Mouse (Mus musculus) embryonic facial prominence, embryonic 13.5 days (tissue): ENCODE data around the gene Glb1l2. TPM values are rescaled to one million over a fixed set of nuclear protein-coding genes. Genes with fewer than 3 reads are reported as not detected.

Experiments used
- ATAC-seq: fragments of 200-750 bp; cut with Nextera tagmentation; 2 replicates; pipeline ENCODE4 v1.8.0; 2017; ENCODE audit warnings: low read depth; ENCODE audit not compliant: insufficient number of reproducible peaks, insufficient read depth, low FRiP score, low TSS enrichment
- H3K27ac ChIP-seq: fragments of 300-500 bp; sonication (generic); 2 replicates; pipeline ENCODE4 v1.5.1; 2015; ENCODE audit warnings: moderate library complexity, mild to moderate bottlenecking, inconsistent platforms
- H3K27me3 ChIP-seq: fragments of 300-500 bp; sonication (generic); 2 replicates; pipeline ENCODE4 v1.6.1; 2015; ENCODE audit warnings: mild to moderate bottlenecking, inconsistent platforms
- H3K36me3 ChIP-seq: fragments of 300-500 bp; sonication (generic); 2 replicates; pipeline ENCODE4 v1.6.1; 2015; ENCODE audit warnings: mild to moderate bottlenecking, inconsistent platforms
- H3K4me1 ChIP-seq: fragments of 300-500 bp; sonication (generic); 2 replicates; pipeline ENCODE4 v1.6.1; 2015; ENCODE audit warnings: inconsistent platforms
- H3K4me2 ChIP-seq: fragments of 300-500 bp; sonication (generic); 2 replicates; pipeline ENCODE4 v1.6.1; 2015; ENCODE audit warnings: moderate library complexity, mild to moderate bottlenecking, inconsistent platforms
- H3K4me3 ChIP-seq: fragments of 300-500 bp; sonication (generic); 2 replicates; pipeline ENCODE4 v1.5.1; 2015; ENCODE audit warnings: mild to moderate bottlenecking, inconsistent platforms
- H3K9ac ChIP-seq: fragments of 300-500 bp; sonication (generic); 2 replicates; pipeline ENCODE4 v1.6.1; 2015; ENCODE audit warnings: mild to moderate bottlenecking, inconsistent platforms
- H3K9me3 ChIP-seq: fragments of 300-500 bp; sonication (generic); 2 replicates; pipeline ENCODE4 v1.6.1; 2016; ENCODE audit warnings: inconsistent platforms
- WGBS: fragments of 180-500 bp; shearing (Covaris S2); methylation state at CpG from one replicate; pipeline ENCODE4 v1.1.7; 2015; ENCODE audit warnings: mixed read lengths; 5-methylcytosine and 5-hydroxymethylcytosine counted together
- polyA plus RNA-seq: library from polyadenylated mRNA; unstranded; fragments of >200 nt; fragmentation: Nextera tagmentation; extraction: Ambion mirVana; gene quantifications from 2 replicates; pipeline ENCODE4 v1.2.1, GENCODE M21; 2015

The Glb1l2 gene
- polyA plus RNA-seq, 1 experiment from 2014 or later, result 3.7 TPM

DNA sequence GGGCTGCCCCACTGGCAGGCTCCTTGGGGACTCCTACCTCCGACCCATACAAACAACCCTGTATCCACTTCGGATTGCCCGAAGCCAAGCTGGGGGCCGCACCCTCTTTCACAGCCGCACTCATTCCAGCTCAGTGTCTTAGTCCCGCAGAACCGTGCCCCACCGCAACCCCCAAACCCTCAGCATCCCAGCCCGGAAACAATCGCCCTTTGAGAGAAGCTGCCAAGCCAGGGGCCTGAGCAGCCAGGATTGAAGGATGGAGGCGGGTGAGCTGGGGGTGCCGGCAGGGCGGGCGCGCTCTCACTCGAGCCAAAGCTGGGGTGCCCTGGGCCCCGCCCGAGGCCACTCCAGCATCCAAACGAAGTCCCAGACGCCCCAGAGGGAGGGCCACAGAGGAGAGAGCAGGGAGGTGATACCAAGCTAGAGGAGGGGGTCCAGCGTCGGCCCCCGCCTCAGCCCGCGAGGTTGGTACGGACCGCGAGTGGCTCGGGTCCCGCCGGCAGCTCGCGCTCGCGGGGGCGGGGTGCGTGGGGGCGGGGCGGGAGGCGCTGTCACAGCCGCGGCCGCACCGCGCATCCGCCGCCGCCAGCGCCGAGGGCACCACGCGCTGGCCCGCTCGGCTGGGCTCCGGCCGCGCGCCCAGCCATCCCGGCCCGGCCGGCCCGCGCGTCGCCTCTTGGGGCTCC lies 72.9 kb downstream of the Glb1l2 start, which contains the start of gene B3gat1:
TSS of gene B3gat1 (plus strand) at position 523 of the 686 bp plus-strand sequence.
- H3K27ac ChIP-seq, result no peak within 1 kb of the TSS
- no peaks in the 10 kb centered on the region for H3K9me3 ChIP-seq
- H3K36me3 ChIP-seq, result no peaks in the 10 kb centered on the region
- WGBS, result 1% methylated on average over 55 of the region's 65 CpGs
- H3K4me3 ChIP-seq, result peak within 1 kb of the TSS; percentile 61
- 0 out of 2 replicates have a peak, but pooled peaks cover 9% of the 10 kb centered on the region for H3K4me1 ChIP-seq
- ATAC-seq, result peak; percentile 70
- H3K27me3 ChIP-seq, result peaks cover 68% of the 10 kb centered on the region
- H3K4me2 ChIP-seq, result peak within 1 kb of the TSS; percentile 97
- H3K9ac ChIP-seq, result peak within 1 kb of the TSS; percentile 76

DNA sequence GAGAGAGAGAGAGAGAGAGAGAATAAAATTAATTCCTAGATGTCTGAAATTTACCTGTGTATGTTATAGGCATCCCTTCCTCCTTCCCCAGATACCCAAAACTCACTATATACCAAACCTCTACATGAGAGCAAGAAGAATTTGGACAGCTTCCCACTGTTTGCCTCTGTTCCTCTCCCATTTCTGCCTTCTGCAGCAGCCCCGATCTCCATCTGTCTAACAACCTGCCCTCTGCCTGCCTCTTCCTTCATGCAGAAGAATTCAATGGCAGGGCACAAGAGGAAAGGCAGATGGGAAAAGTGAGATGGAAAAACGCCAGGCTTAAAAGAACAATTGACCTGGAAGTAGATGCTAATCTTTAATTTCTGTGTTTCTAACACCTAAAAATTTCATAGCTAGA lies 77.7 kb downstream of the Glb1l2 start:
- Histone ChIP-seq H3K27ac (no peak overlapping the region), H3K9me3 (no peaks in the 10 kb centered on the region), H3K9ac (no peak overlapping the region), H3K27me3 (peaks cover 35% of the 10 kb centered on the region), H3K4me2 (no peak overlapping the region), H3K4me1 (0 out of 2 replicates have a peak, but pooled peaks cover 4% of the 10 kb centered on the region), H3K36me3 (no peaks in the 10 kb centered on the region), H3K4me3 (no peak overlapping the region)
- 78% methylated on average over 2 of the region's 2 CpGs for WGBS
- no peak for ATAC-seq

DNA sequence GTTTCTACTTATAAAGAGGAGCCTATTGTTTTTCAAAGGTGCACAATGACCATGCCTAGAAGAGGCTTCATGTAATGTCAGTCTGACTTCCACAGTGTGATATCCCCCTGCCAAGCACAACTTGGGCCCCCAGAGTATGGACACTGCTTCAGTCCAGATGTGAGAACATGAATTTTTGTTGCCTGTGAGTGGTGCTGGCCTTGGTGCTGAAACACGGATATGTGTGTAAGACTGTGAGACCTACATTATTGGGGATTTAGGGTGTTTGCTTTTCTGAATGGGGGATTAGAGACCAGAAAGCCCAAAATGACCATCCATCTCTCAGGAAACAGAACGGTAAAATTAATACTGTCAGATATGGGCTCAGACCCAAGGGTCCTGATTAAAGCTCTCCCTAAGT lies 78.8 kb downstream of the Glb1l2 start:
- no peak for ATAC-seq
- no peaks in the 10 kb centered on the region for H3K9me3 ChIP-seq
- no peak overlapping the region for H3K9ac ChIP-seq
- no peak overlapping the region for H3K27ac ChIP-seq
- H3K36me3 ChIP-seq, result no peaks in the 10 kb centered on the region
- H3K4me1 ChIP-seq, result no peaks in the 10 kb centered on the region
- peaks cover 26% of the 10 kb centered on the region for H3K27me3 ChIP-seq
- H3K4me3 ChIP-seq, result no peak overlapping the region
- H3K4me2 ChIP-seq, result no peak overlapping the region
- WGBS, result 55% methylated on average over 2 of the region's 2 CpGs

DNA sequence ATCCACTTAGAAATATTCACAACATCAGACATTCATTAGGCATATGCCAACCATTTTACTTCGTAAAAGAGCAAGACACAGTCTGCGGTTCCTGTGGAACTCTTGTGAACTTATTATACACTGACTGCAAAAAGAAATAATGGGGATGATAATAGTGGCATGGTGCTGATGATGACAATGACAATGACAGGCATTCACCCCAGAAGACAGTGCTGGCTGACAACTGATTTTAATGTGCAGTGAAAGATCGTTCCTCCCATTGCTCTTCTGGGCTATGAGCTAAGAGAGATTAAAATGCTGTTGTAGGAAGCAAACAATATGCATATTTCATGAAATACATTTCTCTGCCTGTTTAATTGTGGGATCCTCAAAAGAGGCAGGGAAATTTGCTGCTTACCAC lies 80.6 kb downstream of the Glb1l2 start:
- H3K36me3 ChIP-seq, result no peaks in the 10 kb centered on the region
- peaks cover 9% of the 10 kb centered on the region for H3K27me3 ChIP-seq
- no peak overlapping the region for H3K4me3 ChIP-seq
- no peak overlapping the region for H3K27ac ChIP-seq
- no peaks in the 10 kb centered on the region for H3K9me3 ChIP-seq
- H3K4me2 ChIP-seq, result no peak overlapping the region
- no peak for ATAC-seq
- no peak overlapping the region for H3K9ac ChIP-seq
- 87% methylated on average over 3 of the region's 3 CpGs for WGBS
- no peaks in the 10 kb centered on the region for H3K4me1 ChIP-seq

DNA sequence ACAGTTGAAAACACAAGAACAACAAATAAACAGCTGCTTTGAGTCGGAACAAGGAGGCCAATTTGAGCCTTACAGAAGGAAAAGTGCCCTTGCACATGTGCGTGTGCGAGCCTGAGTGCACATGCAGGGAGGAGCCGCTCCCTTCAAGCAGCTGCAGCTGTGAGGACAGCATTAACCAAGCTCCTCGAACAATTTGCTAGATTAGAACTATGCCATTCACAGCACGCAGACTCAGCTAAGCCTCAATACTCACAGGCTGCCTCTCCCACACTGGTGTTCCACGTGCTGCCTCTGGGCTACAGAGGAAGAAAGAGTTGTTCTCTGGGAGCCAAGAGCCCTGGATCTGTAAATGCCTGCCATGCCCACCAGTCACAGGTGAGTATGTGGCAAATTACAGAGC lies 84.5 kb downstream of the Glb1l2 start:
- H3K4me1 ChIP-seq, result no peaks in the 10 kb centered on the region
- no peak overlapping the region for H3K4me3 ChIP-seq
- no peak for ATAC-seq

DNA sequence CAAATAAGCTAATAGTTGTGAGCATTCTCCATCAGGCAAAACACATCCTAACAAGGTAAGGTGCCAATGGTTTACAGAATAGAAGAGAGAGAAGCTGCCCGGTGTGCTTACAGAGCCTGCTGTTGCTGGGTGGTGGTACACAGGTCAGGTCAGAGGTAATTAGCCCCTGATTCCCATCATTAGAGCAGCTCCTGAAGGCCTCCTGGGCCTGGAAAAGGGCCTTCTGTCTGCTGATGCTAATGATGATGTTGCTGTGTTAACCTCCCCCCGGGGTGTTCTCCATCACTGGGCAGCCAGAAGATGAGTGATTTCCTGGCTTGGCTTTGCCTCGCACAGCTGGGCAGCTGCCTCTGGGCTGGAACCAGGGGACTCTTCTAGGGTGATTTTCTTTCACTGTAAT lies 87.9 kb downstream of the Glb1l2 start:
- Histone ChIP-seq H3K27ac (no peak overlapping the region), H3K36me3 (no peaks in the 10 kb centered on the region), H3K4me3 (no peak overlapping the region), H3K4me1 (no peaks in the 10 kb centered on the region), H3K27me3 (0 out of 2 replicates have a peak, but pooled peaks cover 2% of the 10 kb centered on the region), H3K4me2 (no peak overlapping the region), H3K9me3 (no peaks in the 10 kb centered on the region), H3K9ac (no peak overlapping the region)
- ATAC-seq, result no peak
- WGBS, result 16% methylated on average over 3 of the region's 3 CpGs

More for the DNA sequence above, 84.5 kb downstream of the Glb1l2 start:
- H3K4me2 ChIP-seq, result no peak overlapping the region
- 67% methylated on average over 7 of the region's 7 CpGs for WGBS
- 0 out of 2 replicates have a peak, but pooled peaks cover 2% of the 10 kb centered on the region for H3K27me3 ChIP-seq
- no peaks in the 10 kb centered on the region for H3K9me3 ChIP-seq
- H3K27ac ChIP-seq, result no peak overlapping the region
- no peak overlapping the region for H3K9ac ChIP-seq
- H3K36me3 ChIP-seq, result no peaks in the 10 kb centered on the region

Other genes with a start within 250 kb of the Glb1l2 start
- gene B3gat1, start 72.7 kb downstream of the Glb1l2 start, polyA plus RNA-seq, result 1.8 and 2.7 TPM in 2 replicates
- gene Glb1l3, start 54.4 kb upstream of the Glb1l2 start, polyA plus RNA-seq, result not detected in 2 replicates
- not detected in 2 replicates for gene Gm1110, start 116.6 kb upstream of the Glb1l2 start, polyA plus RNA-seq
- 54.1 and 54.5 TPM in 2 replicates for gene Acad8, start 193.1 kb upstream of the Glb1l2 start, polyA plus RNA-seq
- 132 and 154 TPM in 2 replicates for gene Thyn1, start 193.2 kb upstream of the Glb1l2 start, polyA plus RNA-seq
- 36.1 and 40.4 TPM in 2 replicates for gene Vps26b, start 223.6 kb upstream of the Glb1l2 start, polyA plus RNA-seq
- 27.2 and 28.9 TPM in 2 replicates for gene Ncapd3, start 223.7 kb upstream of the Glb1l2 start, polyA plus RNA-seq